Mouse (Mus musculus) heart, embryonic 16.5 days (tissue): Measurements from ENCODE around the gene Pias1. TPM values are rescaled to one million over a fixed set of nuclear protein-coding genes. Genes with fewer than 3 reads are reported as not detected.

ENCODE experiments used
- ATAC-seq: fragments of 200-750 bp; cut with Nextera tagmentation; replicated peaks from 2 replicates; pipeline ENCODE4 v1.8.0; 2017; ENCODE audit warnings: moderate number of reproducible peaks; ENCODE audit not compliant: insufficient read depth, low FRiP score; ENCODE audit errors: extremely low read depth
- H3K27ac ChIP-seq: fragments of 300-500 bp; sonication (generic); 2 replicates; pipeline ENCODE4 v1.5.1; 2014; ENCODE audit warnings: mild to moderate bottlenecking, low read length, control low read depth, moderate library complexity
- H3K27me3 ChIP-seq: fragments of 300-500 bp; sonication (generic); 2 replicates; pipeline ENCODE4 v1.6.1; 2014; ENCODE audit warnings: low read length, mixed read lengths; ENCODE audit not compliant: control insufficient read depth, insufficient read depth
- H3K36me3 ChIP-seq: fragments of 300-500 bp; sonication (generic); 2 replicates; pipeline ENCODE4 v1.6.1; 2014; ENCODE audit not compliant: control insufficient read depth, insufficient read depth
- H3K4me1 ChIP-seq: fragments of 300-500 bp; sonication (generic); 2 replicates; pipeline ENCODE4 v1.6.1; 2014; ENCODE audit warnings: low read length, mixed read lengths; ENCODE audit not compliant: control insufficient read depth, insufficient read depth
- H3K4me2 ChIP-seq: fragments of 300-500 bp; sonication (generic); 2 replicates; pipeline ENCODE4 v1.6.1; 2014; ENCODE audit warnings: low read depth, mild to moderate bottlenecking, control low read depth, low read length
- H3K4me3 ChIP-seq: fragments of 300-500 bp; sonication (generic); 2 replicates; pipeline ENCODE4 v1.5.1; 2014; ENCODE audit warnings: mild to moderate bottlenecking, control low read depth, low read length
- H3K9ac ChIP-seq: fragments of 300-500 bp; sonication (generic); 2 replicates; pipeline ENCODE4 v1.6.1; 2014; ENCODE audit warnings: low read length, control low read depth
- H3K9me3 ChIP-seq: fragments of 300-500 bp; sonication (generic); replicated peaks from 2 replicates; pipeline ENCODE4 v1.6.1; 2016; ENCODE audit warnings: low read length; ENCODE audit not compliant: control insufficient read depth
- WGBS: fragments of 180-500 bp; shearing (Covaris S2); extraction: QIAGEN DNeasy Blood & Tissue Kit; methylation state at CpG from one replicate; pipeline ENCODE4 v1.1.7; 2014; 5-methylcytosine and 5-hydroxymethylcytosine counted together
- polyA plus RNA-seq: library from polyadenylated mRNA; unstranded; fragments of >200 nt; fragmentation: Nextera tagmentation; extraction: Ambion mirVana; gene quantifications from 2 replicates; pipeline ENCODE4 v1.2.1, GENCODE M21; 2015

Gene Pias1
- polyA plus RNA-seq, 1 experiment from 2014 or later, result 42.0 TPM

DNA sequence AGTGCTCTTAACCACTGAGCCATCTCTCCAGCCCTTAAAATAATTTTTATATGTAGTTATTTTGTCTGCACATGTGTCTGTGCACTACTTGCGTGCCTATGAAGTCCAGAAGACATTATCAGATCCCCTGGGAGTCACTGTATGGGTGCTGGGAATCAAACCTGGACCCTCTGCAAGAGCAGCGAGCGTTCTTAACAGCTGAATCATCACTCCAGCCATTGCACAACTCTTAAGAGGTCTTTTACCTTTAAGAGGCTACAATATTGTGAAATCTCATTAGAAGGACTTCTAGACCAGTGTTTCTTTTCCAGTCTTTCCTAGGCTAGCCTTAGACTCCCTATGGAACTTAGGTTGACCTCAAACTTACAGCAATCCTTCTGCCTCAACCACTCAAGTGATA, 21.7 kb downstream of the Pias1 start:
- Histone ChIP-seq H3K9ac (no peak overlapping the region), H3K9me3 (no peaks in the 10 kb centered on the region), H3K4me3 (no peak overlapping the region), H3K27ac (no peak overlapping the region), H3K4me2 (no peak overlapping the region), H3K27me3 (no peaks in the 10 kb centered on the region), H3K36me3 (no peaks in the 10 kb centered on the region), H3K4me1 (peaks cover 27% of the 10 kb centered on the region)
- ATAC-seq, result no peak
- 98% methylated on average over 3 of the region's 3 CpGs for WGBS

DNA sequence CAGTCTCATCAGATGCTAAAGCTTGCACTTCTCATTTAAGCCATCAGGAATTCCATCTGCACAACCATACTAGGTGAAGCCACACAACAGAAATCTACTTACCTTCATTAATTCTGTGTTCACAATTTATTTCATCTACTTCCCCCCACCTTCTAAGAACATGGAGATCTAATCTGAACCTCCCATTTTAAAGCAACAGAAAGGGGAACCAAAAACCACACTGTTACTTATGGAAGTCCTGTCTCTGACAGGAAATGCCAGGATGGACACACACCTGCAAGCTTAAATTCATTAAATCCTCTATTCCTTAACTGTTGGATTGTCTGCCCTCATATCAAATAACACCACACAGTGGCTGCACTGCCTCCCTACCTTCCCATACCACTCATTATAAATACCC, 35.0 kb downstream of the Pias1 start:
- Histone ChIP-seq H3K36me3 (peaks cover 11% of the 10 kb centered on the region), H3K4me1 (peaks cover 2% of the 10 kb centered on the region; the same call in 1 of the 2 replicates), H3K9ac (no peak overlapping the region), H3K27ac (no peak overlapping the region), H3K27me3 (no peaks in the 10 kb centered on the region), H3K9me3 (no peaks in the 10 kb centered on the region), H3K4me3 (no peak overlapping the region), H3K4me2 (no peak overlapping the region)
- ATAC-seq, result no peak

DNA sequence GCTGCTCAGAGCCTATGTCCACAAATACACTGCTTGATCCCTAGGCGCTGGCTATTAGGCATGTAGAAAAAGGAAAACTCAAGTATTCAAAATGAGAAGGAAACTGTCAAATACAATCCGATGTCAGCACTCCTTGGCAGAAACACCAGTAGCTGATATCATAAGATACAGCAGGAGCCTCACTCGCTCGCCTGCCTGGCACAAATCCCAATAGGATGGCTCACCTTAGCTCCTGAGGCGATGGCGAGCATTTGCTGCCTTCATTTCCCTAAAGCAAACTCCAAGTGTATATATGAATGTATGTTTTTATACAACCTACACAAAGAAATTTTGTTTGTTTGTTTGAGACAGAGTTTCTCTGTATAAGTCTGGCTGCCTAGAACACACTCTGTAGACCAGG, 42.4 kb downstream of the Pias1 start:
- Histone ChIP-seq H3K4me1 (peaks cover 2% of the 10 kb centered on the region; the same call in 1 of the 2 replicates), H3K4me3 (no peak overlapping the region), H3K9ac (no peak overlapping the region), H3K36me3 (peaks cover 8% of the 10 kb centered on the region; the same call in 1 of the 2 replicates), H3K9me3 (no peaks in the 10 kb centered on the region), H3K27me3 (no peaks in the 10 kb centered on the region), H3K27ac (no peak overlapping the region), H3K4me2 (no peak overlapping the region)
- WGBS, result 79% methylated on average over 6 of the region's 6 CpGs
- ATAC-seq, result no peak

DNA sequence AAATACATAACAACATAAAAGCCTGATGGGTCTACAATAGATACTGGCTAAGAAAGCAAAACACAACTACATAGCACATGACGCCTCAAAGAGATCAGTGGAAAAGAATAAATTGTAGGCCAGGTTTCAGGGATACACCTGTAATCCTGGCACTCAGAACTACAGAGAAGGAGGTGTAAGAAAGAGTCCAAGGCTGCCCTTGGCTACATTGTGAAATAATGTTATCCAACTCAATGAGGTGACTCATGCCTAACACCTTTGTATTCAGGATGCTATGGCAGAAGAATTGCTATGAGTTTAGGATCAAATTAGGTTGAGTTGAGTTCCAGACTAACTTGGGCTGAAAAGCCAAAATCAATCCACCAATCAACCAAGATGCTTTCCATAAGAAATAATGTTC, 43.7 kb downstream of the Pias1 start:
- 93% methylated on average over 1 of the region's 1 CpGs for WGBS

DNA sequence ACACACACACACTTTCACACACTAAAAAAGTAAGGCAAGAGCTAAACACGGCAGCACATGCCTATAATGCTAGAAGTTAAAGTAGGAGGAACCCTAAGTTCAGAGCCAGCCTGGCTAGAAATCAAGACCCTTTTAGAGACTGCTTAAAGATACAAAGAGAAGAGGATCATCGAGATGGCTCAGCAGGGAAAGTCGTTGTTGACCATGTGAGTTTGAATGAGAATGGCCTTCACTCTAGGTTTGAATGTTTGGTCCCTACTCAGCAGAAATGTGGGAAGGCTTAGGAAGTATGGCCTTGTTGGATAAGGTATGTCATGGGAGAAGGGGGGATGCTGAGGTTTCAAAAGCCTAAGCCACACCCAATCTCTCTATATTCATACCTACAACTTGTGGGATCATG, 46.8 kb downstream of the Pias1 start:
- no peak overlapping the region for H3K9ac ChIP-seq
- H3K27me3 ChIP-seq, result no peaks in the 10 kb centered on the region
- H3K4me3 ChIP-seq, result no peak overlapping the region
- no peaks in the 10 kb centered on the region for H3K9me3 ChIP-seq
- no peak overlapping the region for H3K27ac ChIP-seq
- 88% methylated on average over 3 of the region's 3 CpGs for WGBS
- no peaks in the 10 kb centered on the region for H3K36me3 ChIP-seq
- H3K4me1 ChIP-seq, result peaks cover 9% of the 10 kb centered on the region
- H3K4me2 ChIP-seq, result no peak overlapping the region
- no peak for ATAC-seq

More for the DNA sequence above, 43.7 kb downstream of the Pias1 start:
- H3K27ac ChIP-seq, result no peak overlapping the region
- peaks cover 2% of the 10 kb centered on the region; the same call in 1 of the 2 replicates for H3K4me1 ChIP-seq
- no peak overlapping the region for H3K4me2 ChIP-seq
- ATAC-seq, result no peak
- H3K27me3 ChIP-seq, result no peaks in the 10 kb centered on the region
- peaks cover 5% of the 10 kb centered on the region; the same call in 1 of the 2 replicates for H3K36me3 ChIP-seq
- H3K9me3 ChIP-seq, result no peaks in the 10 kb centered on the region
- H3K9ac ChIP-seq, result no peak overlapping the region
- H3K4me3 ChIP-seq, result no peak overlapping the region

DNA sequence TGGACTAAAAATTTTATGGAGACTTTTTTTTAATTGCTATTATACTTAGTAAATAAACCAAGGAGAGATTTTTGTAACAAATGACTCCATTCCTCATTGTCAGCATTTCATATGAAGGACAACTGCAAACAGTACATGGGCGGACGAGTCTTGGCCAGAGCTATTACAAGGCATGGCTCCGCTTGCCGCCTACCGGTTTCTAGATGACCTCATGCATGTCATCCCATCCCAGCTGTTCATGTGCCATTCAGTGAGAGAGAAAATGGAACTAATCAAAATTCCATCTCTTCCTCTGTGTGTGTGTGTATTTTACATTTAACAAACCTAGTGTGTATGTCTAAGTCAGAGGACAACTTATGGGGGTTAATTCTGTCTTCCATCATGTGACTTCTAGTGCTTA, 51.9 kb downstream of the Pias1 start:
- H3K4me2 ChIP-seq, result no peak overlapping the region
- H3K4me1 ChIP-seq, result peaks cover 22% of the 10 kb centered on the region
- H3K27ac ChIP-seq, result no peak overlapping the region; the same call in 1 of the 2 replicates
- no peaks in the 10 kb centered on the region for H3K36me3 ChIP-seq
- no peak overlapping the region for H3K9ac ChIP-seq
- H3K27me3 ChIP-seq, result no peaks in the 10 kb centered on the region
- no peak overlapping the region for H3K4me3 ChIP-seq
- 57% methylated on average over 5 of the region's 5 CpGs for WGBS
- no peaks in the 10 kb centered on the region for H3K9me3 ChIP-seq
- no peak for ATAC-seq

DNA sequence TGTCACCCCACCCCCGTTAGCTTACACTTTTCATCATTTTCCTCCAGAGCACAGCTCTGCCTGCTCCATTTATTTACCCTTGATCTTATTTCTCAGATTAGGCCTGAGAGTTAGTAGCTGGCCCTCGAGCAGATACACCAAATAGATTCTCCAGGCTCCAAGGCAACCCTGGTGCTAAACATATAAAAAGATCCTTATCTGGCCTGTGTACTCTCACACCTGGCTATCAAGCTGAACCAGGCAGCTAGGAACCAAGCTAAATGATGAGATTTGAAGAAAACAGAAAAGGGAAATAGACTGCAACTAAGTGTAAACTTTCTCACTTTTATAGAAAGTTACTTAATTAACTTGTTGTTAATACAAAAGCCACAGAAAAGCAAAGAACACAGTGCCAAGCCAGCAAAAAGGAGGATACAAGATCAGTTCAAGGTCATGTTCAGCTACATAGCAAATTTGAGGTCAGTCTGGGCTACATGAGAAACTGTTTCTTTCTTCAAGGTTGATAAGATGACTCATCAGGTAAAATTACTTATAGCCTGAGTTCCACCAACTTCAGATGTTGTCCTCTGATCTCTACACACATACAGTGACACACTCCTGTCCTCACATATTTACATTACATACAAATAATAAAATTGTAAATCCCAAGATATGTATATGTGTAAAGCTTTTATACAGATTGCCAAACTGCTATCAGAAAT, 52.9 kb downstream of the Pias1 start:
- Histone ChIP-seq H3K27me3 (no peaks in the 10 kb centered on the region), H3K9ac (no peak overlapping the region), H3K36me3 (no peaks in the 10 kb centered on the region), H3K9me3 (no peaks in the 10 kb centered on the region), H3K27ac (no peak overlapping the region), H3K4me1 (peaks cover 22% of the 10 kb centered on the region), H3K4me2 (no peak overlapping the region), H3K4me3 (no peak overlapping the region)
- WGBS, result 51% methylated on average over 2 of the region's 2 CpGs
- ATAC-seq, result no peak

DNA sequence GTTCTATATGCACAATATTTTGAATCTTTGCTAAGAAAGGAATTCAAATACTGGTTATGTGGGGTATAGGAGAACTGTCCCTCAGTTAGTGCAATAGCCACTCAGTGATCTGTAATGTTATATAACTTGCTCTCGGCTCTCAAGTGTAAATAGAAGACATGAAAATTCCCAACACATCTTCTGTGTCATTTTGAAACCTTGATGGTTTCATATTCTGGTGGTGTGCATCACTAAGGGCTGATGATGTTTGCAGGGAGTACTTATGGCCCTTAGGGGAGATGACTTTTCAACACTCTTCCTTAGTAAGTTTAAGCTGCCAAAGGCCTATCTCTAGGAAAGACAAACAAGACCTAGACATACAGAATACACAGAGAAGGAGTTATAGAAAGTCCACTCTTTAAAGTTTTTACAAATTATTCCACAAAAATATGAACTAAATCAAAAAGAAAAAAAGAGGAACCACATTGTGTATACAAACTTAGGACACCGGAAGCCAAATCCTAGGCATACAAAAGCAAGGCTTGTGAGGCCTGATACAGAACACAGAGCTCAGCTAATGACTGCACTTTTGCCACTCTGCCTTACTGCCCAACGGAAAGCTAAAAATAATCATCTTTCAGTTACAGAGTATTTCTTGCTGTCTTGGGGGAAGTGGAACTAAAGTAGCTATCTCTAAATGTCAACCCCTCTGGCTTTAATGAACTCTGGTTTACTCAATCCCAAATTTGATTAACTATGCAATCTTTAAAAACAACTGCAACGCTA, 55.0 kb downstream of the Pias1 start:
- Histone ChIP-seq H3K4me1 (peaks cover 22% of the 10 kb centered on the region), H3K4me2 (no peak overlapping the region), H3K27me3 (no peaks in the 10 kb centered on the region), H3K27ac (peak overlapping the region; percentile 77), H3K36me3 (no peaks in the 10 kb centered on the region), H3K4me3 (no peak overlapping the region), H3K9me3 (no peaks in the 10 kb centered on the region), H3K9ac (0 out of 2 replicates have a peak overlapping the region, but pooled peaks have one; percentile 20)
- 33% methylated on average over 4 of the region's 4 CpGs for WGBS
- ATAC-seq, result no peak
